Mouse (Mus musculus) B cell, adult 2 months (primary cell): ENCODE measurements around the gene Tmem240.
"Not testable (repeated sequence)": the region's sequence is repeated elsewhere in the genome, so short reads cannot be mapped to it uniquely, and the experiment has no call there.

Experiments
- DNase-seq, 2 experiments: peaks; one replicate each; pipeline ENCODE4 v3.0.0; 2022

The Tmem240 gene

GRCm38 (mm10) chr4:155773335-155774078, 38.9 kb downstream of the Tmem240 start:
- no peak for DNase-seq

- peak; percentile 88 to 92 for DNase-seq
These were observed 39.7 kb downstream of the Tmem240 start, which contains the start of gene Vwa1 for GRCm38 (mm10) chr4:155774280-155774754. TSS of gene Vwa1 (minus strand) at chr4:155774698.

GRCm38 (mm10) chr4:155774971-155775740, 40.6 kb downstream of the Tmem240 start:
- DNase-seq: peak; percentile 55 to 61

- no peak for DNase-seq
These were observed 41.3 kb downstream of the Tmem240 start for GRCm38 (mm10) chr4:155775855-155776254.

- no peak for DNase-seq
These were observed 42.2 kb downstream of the Tmem240 start for GRCm38 (mm10) chr4:155776704-155777335.

- DNase-seq: no peak
These were observed 43.2 kb downstream of the Tmem240 start for GRCm38 (mm10) chr4:155777816-155778215.

GRCm38 (mm10) chr4:155779498-155779897, 44.9 kb downstream of the Tmem240 start:
- DNase-seq: no peak

GRCm38 (mm10) chr4:155780895-155781294, 46.3 kb downstream of the Tmem240 start:
- DNase-seq: no peak

GRCm38 (mm10) chr4:155783486-155784080, 49.0 kb downstream of the Tmem240 start:
- DNase-seq: no peak

GRCm38 (mm10) chr4:155784081-155784701, 49.6 kb downstream of the Tmem240 start:
- DNase-seq: peak; percentile 70 to 72

- DNase-seq: no peak
These were observed 50.6 kb downstream of the Tmem240 start for GRCm38 (mm10) chr4:155785246-155785645.

- no peak for DNase-seq
These were observed 51.2 kb downstream of the Tmem240 start, which contains the start of gene Tmem88b for GRCm38 (mm10) chr4:155785819-155786218. TSS of gene Tmem88b (minus strand) at chr4:155785874.

GRCm38 (mm10) chr4:155788300-155788699, 53.7 kb downstream of the Tmem240 start:
- DNase-seq: no peak

- not testable (repeated sequence) for DNase-seq
These were observed 54.2 kb downstream of the Tmem240 start for GRCm38 (mm10) chr4:155788833-155789232.

GRCm38 (mm10) chr4:155790021-155790489, 55.5 kb downstream of the Tmem240 start, which contains the start of gene Ankrd65:
TSS of gene Ankrd65 (plus strand) at chr4:155790439.
- DNase-seq: no peak
